Mouse (Mus musculus) lung, adult 2 months (tissue): ENCODE measurements around the gene Ablim1.

ENCODE experiments used
- CTCF ChIP-seq: fragments of 200-500 bp; IDR thresholded peaks from 2 replicates; pipeline ENCODE4 v1.5.1; 2011; ENCODE audit warnings: mild to moderate bottlenecking, low read length, control low read depth; ENCODE audit not compliant: insufficient read depth
- POLR2A ChIP-seq: fragments of 200-500 bp; IDR thresholded peaks from 2 replicates; pipeline ENCODE4 v1.6.1; 2011; ENCODE audit warnings: low read depth, mild to moderate bottlenecking, control low read depth, low read length, borderline replicate concordance; ENCODE audit errors: extremely low read depth

GRCm38 (mm10) chr19:57322491-57322890 is 7.8 kb upstream of the Ablim1 start:
- TF ChIP-seq POLR2A = no peak
- no peak for TF ChIP-seq CTCF
